Mouse (Mus musculus) cerebellum, adult (tissue): ENCODE data around the gene Itga2.
A peak's percentile ranks its signal among the peaks of the same experiment; 100 is the strongest.

ENCODE experiments used
- ATAC-seq: cut with Nextera tagmentation; 2 replicates; pipeline ENCODE4 v1.9.2; 2017; ENCODE audit warnings: mild to moderate bottlenecking, moderate library complexity, mixed read lengths; ENCODE audit not compliant: insufficient number of reproducible peaks, low FRiP score, low TSS enrichment

Gene Itga2

DNA sequence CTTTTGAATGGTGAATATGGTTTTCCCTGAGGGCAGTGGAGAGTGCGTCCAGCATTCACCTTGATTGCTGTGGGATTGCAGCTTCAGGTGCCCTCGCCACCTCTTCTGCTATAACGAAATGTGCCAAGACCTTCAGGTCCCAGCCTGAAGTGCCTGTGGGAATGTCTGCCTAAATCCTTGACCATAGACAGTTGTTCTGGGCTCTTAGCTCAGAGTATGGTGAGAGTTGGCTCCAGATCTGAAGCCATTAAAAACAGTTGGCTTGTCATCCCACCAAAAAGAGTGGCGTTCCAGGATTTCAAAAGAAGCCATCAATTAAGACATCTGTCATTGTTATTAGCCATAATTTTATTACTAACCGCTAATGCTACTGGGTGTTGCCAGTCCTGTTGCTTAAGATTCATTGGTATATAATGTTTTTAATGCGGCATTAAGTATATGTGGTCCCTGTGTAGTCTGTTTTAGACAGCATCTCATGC, 106.5 kb downstream of the Itga2 start:
- no peak for ATAC-seq

DNA sequence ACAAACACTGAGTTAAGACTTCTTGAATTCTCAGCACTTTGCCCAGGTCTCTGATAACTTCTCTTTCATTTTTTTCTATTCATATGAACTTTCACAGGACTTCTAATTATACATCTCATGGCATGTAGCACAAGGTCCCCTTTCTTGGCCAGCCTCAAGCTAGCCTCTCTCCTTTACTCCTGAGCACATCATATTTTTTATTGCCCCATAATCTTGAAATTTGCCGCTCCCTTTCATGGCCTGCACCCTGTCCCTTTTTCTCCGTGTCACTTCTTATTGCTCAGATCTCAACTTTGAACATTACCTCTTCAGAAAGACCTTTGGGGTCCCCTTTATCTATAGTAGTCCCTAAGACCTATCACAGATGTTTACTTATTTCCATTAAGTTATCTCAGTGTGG, 109.0 kb downstream of the Itga2 start:
- ATAC-seq, result no peak

DNA sequence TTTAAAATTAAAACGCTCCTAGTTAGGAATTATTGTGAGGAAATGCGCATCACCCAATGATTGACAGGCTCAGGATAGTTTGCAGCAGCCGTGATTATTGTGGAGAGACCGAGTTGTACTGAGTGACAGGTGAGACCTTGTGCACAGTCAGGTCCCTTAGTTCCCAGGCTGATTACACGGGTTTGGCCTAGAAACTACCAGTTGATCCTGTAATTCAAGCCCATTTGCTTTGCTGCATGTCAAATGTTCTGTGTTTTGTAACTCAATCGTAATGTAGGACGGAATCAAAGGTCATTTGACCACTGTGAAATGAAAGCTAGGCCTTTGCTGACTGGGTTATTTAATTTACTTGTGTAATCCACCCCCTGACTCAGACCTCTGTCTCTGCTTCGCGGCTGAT, 113.4 kb downstream of the Itga2 start:
- peak; percentile 52; the same call in 1 of the 2 replicates for ATAC-seq

DNA sequence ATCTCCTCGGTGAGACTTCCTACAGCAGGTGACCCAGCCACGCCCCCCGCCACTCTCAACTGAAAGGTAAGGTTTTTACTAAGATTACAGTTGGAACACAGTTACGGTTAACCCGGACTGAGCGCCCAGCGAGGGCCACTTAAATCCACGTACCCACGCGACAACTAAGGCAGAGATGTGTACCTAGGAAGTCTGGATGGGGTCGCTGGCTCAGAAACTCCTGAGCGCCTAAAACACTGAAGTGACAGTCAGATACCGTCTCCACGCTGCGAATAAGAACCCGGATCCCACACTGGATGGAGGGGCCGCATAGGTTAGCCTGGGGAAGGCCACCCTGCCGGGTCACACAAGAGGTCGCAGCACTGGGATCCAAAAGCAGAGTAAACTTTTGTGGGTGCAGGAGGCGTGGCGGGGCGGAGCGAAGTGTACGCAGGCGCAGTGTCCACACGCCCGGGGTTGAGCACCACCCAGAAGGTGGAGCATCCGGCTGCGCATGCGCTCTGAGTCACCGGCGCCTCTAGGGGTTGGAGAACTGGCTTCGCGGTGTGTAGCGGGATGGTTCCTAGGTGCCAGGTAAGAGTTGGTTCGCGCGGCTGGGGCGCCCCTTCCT, 114.0 kb downstream of the Itga2 start, which contains the start of gene Mocs2:
Mocs2 (plus strand) TSS at position 486 of the 610 bp plus-strand sequence.
- peak; percentile 97 for ATAC-seq

DNA sequence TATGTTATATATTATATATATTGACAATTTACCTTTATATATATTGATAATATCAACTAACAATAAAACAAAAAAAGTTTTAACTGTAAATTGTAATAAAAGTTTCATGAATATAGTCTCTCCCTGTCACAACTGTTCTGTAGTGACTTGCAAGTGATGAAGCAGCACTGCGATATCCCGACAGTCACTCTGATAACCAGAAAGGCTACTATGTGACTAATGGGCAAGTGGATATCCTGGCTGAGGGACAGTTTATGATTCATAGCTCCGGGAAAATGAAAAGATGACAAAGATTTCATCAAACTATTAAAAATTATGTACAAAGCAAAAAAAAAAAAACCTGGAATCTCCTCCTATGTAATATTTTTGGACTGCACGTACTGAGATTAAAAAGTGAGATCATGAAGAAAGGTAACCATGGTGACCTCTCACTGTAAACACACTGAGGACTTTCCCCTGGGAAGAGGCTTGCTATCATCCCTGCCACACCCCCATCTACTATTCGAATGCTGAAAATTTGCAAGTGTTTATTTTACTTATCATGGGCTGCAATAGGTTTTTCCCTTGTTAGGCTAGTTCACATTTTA, 122.2 kb downstream of the Itga2 start:
- ATAC-seq, result no peak

DNA sequence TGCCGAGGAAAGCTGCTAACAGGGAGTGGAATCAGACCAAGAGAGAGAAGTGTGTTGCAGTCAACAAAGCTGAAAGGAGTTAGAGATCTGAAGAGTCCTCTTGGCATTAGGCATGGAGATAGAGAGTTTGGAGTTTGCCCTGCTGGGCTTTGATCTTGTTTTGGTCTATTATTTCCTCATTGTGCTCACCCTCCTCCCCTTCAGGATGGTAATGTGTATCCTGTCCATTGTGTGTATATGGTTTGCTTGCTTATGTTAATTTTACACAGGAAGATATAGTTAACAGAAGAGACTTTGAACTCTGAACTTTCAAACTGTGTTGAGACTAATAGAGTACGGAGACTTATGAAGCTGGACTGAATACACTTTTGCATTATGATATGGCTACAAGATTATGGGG, 128.9 kb downstream of the Itga2 start:
- no peak for ATAC-seq

DNA sequence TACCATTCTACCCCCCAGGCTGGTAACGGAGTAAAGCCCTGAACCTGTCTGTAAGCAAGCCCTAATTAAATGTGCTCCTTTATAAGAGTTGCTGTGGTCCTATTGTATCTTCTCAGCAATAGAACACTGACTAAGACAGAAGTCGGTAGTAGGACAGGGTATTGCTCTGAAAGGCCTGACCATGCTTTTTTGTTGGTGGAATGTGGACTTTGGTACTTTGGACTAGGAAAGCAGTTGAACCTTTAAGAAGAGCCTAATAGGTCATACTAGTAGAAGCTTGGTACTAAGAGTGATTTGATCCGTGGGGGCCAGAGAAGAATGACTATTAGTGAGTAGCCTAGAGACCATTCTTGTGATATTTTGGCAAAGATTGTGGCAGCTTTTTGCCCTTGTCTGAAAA, 130.0 kb downstream of the Itga2 start:
- no peak for ATAC-seq

DNA sequence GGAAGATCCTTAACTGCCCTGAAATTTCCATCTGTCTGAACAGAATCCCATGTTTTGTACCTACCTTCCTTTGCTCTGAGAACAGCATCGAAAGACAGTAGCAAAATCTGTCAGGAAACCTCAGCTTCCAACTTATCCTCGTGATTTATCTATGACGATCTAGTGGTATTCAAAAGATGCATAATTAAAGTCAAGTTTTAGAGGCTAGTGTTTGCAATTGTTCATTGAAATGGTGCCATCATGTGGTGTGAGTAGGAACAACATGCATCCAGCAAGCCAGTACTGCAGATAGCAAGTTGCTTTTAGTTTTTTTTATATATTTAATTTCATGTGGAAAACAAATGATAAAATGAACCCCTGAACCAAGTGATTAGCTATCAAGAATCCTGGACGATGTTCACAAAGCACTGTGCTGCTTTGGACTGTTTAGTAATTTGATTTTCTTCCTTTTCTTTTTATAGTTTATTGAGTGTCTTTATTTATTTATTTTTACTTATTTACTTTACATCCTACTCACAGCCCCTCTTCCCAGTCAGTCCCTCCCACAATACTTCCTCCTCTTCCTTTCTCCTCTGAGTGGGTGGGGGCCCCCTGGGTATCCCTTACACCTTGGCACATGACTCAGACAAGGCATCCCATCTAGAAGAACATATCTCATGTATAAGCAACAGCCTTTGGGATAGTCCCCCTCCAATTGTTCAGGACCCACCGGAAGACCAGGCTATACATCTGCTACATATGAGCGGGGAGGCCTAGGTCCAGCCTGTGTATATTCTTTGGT, 138.5 kb downstream of the Itga2 start:
- 0 out of 2 replicates have a peak, but pooled peaks have one; percentile 29 for ATAC-seq

DNA sequence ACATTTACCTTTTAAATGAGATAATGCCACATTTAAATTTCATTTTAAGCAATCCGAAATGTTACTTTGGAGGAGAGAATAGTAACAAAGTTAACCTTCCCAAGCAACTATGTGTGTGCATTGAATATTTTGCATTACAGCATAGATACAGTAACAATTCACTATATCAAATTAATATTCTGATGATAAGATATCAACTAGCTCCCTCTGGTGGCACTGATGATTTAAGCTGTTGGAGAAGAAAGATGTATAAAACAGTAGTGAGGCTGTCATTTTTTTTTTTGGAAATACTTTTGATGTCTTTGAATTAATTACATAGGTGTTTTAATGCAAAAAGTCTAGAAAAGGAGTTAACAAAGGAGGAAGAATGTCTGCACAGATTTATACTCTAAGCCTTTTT, 140.4 kb downstream of the Itga2 start:
- no peak for ATAC-seq
